Mouse (Mus musculus): Measurements from ENCODE around the gene Fanci. TPM values are rescaled to one million over a fixed set of nuclear protein-coding genes. Genes with fewer than 3 reads are reported as not detected.

Gene Fanci
- 16.1 and 16.6 TPM in 2 replicates for polyA plus RNA-seq (2016; fragmentation: Nextera tagmentation; extraction: Ambion mirVana)

GRCm38 (mm10) chr7:79391883-79392649, at the start of gene Fanci:
Fanci (plus strand) TSS chr7:79391929.
- H3K4me1 ChIP-seq (replicated peaks), result peaks cover 21% of the 10 kb centered on the region

GRCm38 (mm10) chr7:79345902-79346301, 45.8 kb upstream of the Fanci start:
- H3K9ac ChIP-seq (replicated peaks), result no peak overlapping the region
- H3K27me3 ChIP-seq, result no peaks in the 10 kb centered on the region
- no peak for ATAC-seq (ENCODE audit: insufficient number of reproducible peaks, insufficient read depth, low FRiP score, low TSS enrichment, low read depth)
- no peak overlapping the region for H3K27ac ChIP-seq
- no peaks in the 10 kb centered on the region for H3K4me1 ChIP-seq (replicated peaks)
- no peaks in the 10 kb centered on the region for H3K9me3 ChIP-seq
- peaks cover 41% of the 10 kb centered on the region for H3K36me3 ChIP-seq
- no peak overlapping the region for H3K4me2 ChIP-seq
- 44% methylated on average over 4 of the region's 4 CpGs for WGBS
- no peak overlapping the region for H3K4me3 ChIP-seq (replicated peaks)

More at GRCm38 (mm10) chr7:79391883-79392649, at the start of gene Fanci:
- Histone ChIP-seq H3K4me2 (peak within 1 kb of the TSS; percentile 87), H3K4me3 (replicated peaks) (peak within 1 kb of the TSS; percentile 61), H3K27me3 (no peaks in the 10 kb centered on the region), H3K9ac (replicated peaks) (peak within 1 kb of the TSS; percentile 64), H3K9me3 (no peaks in the 10 kb centered on the region), H3K36me3 (no peaks in the 10 kb centered on the region; the same call in 1 of the 2 replicates), H3K27ac (peak within 1 kb of the TSS; percentile 90)
- peak; percentile 91 for ATAC-seq (ENCODE audit: insufficient number of reproducible peaks, insufficient read depth, low FRiP score, low TSS enrichment, low read depth)
- WGBS, result under 1% methylated on average over 43 of the region's 44 CpGs

- 71% methylated on average over 8 of the region's 8 CpGs for WGBS
- Histone ChIP-seq H3K9ac (replicated peaks) (no peak overlapping the region), H3K36me3 (peaks cover 48% of the 10 kb centered on the region)
Measured at GRCm38 (mm10) chr7:79346555-79347075, 45.1 kb upstream of the Fanci start.

GRCm38 (mm10) chr7:79347108-79347813, 44.5 kb upstream of the Fanci start:
- WGBS, result 77% methylated on average over 13 of the region's 13 CpGs
- H3K27me3 ChIP-seq, result no peaks in the 10 kb centered on the region
- H3K4me3 ChIP-seq (replicated peaks), result no peak overlapping the region
- peaks cover 55% of the 10 kb centered on the region for H3K36me3 ChIP-seq
- H3K9ac ChIP-seq (replicated peaks), result no peak overlapping the region
- no peak for ATAC-seq (ENCODE audit: insufficient number of reproducible peaks, insufficient read depth, low FRiP score, low TSS enrichment, low read depth)
- no peaks in the 10 kb centered on the region for H3K9me3 ChIP-seq
- H3K27ac ChIP-seq, result no peak overlapping the region
- H3K4me1 ChIP-seq (replicated peaks), result no peaks in the 10 kb centered on the region
- no peak overlapping the region for H3K4me2 ChIP-seq

More at GRCm38 (mm10) chr7:79346555-79347075, 45.1 kb upstream of the Fanci start:
- H3K27ac ChIP-seq, result no peak overlapping the region
- H3K9me3 ChIP-seq, result no peaks in the 10 kb centered on the region
- H3K27me3 ChIP-seq, result no peaks in the 10 kb centered on the region
- H3K4me3 ChIP-seq (replicated peaks), result no peak overlapping the region
- H3K4me2 ChIP-seq, result no peak overlapping the region
- no peaks in the 10 kb centered on the region for H3K4me1 ChIP-seq (replicated peaks)
- ATAC-seq (ENCODE audit: insufficient number of reproducible peaks, insufficient read depth, low FRiP score, low TSS enrichment, low read depth), result no peak

GRCm38 (mm10) chr7:79348816-79349215, 42.9 kb upstream of the Fanci start:
- no peaks in the 10 kb centered on the region for H3K4me1 ChIP-seq (replicated peaks)
- ATAC-seq (ENCODE audit: insufficient number of reproducible peaks, insufficient read depth, low FRiP score, low TSS enrichment, low read depth), result no peak
- no peak overlapping the region for H3K4me3 ChIP-seq (replicated peaks)
- H3K27me3 ChIP-seq, result no peaks in the 10 kb centered on the region
- no peak overlapping the region for H3K4me2 ChIP-seq
- no peak overlapping the region for H3K9ac ChIP-seq (replicated peaks)
- H3K9me3 ChIP-seq, result no peaks in the 10 kb centered on the region
- H3K36me3 ChIP-seq, result peaks cover 56% of the 10 kb centered on the region
- H3K27ac ChIP-seq, result no peak overlapping the region
- 90% methylated on average over 8 of the region's 8 CpGs for WGBS

- peak; percentile 56 for ATAC-seq (ENCODE audit: insufficient number of reproducible peaks, insufficient read depth, low FRiP score, low TSS enrichment, low read depth)
- H3K27me3 ChIP-seq, result no peaks in the 10 kb centered on the region
- H3K36me3 ChIP-seq, result peaks cover 64% of the 10 kb centered on the region
- H3K9ac ChIP-seq (replicated peaks), result no peak overlapping the region
- no peak overlapping the region for H3K4me3 ChIP-seq (replicated peaks)
- no peaks in the 10 kb centered on the region for H3K9me3 ChIP-seq
- 38% methylated on average over 12 of the region's 12 CpGs for WGBS
- H3K27ac ChIP-seq, result no peak overlapping the region
- H3K4me2 ChIP-seq, result no peak overlapping the region
- H3K4me1 ChIP-seq (replicated peaks), result no peaks in the 10 kb centered on the region
Measured at GRCm38 (mm10) chr7:79349738-79350386, 41.9 kb upstream of the Fanci start.

GRCm38 (mm10) chr7:79358350-79359182, 33.2 kb upstream of the Fanci start:
- Histone ChIP-seq H3K9me3 (no peaks in the 10 kb centered on the region), H3K9ac (replicated peaks) (no peak overlapping the region), H3K36me3 (peaks cover 67% of the 10 kb centered on the region), H3K4me1 (replicated peaks) (no peaks in the 10 kb centered on the region; the same call in 1 of the 2 replicates), H3K27me3 (no peaks in the 10 kb centered on the region), H3K4me2 (no peak overlapping the region), H3K27ac (no peak overlapping the region), H3K4me3 (replicated peaks) (no peak overlapping the region)
- WGBS, result 73% methylated on average over 15 of the region's 15 CpGs
- ATAC-seq (ENCODE audit: insufficient number of reproducible peaks, insufficient read depth, low FRiP score, low TSS enrichment, low read depth), result no peak

- WGBS, result 90% methylated on average over 3 of the region's 3 CpGs
- peaks cover 62% of the 10 kb centered on the region for H3K36me3 ChIP-seq
- no peak overlapping the region for H3K9ac ChIP-seq (replicated peaks)
- H3K4me2 ChIP-seq, result no peak overlapping the region
- ATAC-seq (ENCODE audit: insufficient number of reproducible peaks, insufficient read depth, low FRiP score, low TSS enrichment, low read depth), result no peak
- no peaks in the 10 kb centered on the region; the same call in 1 of the 2 replicates for H3K4me1 ChIP-seq (replicated peaks)
- H3K27ac ChIP-seq, result no peak overlapping the region
- H3K27me3 ChIP-seq, result no peaks in the 10 kb centered on the region
- H3K4me3 ChIP-seq (replicated peaks), result no peak overlapping the region
- H3K9me3 ChIP-seq, result no peaks in the 10 kb centered on the region
Measured at GRCm38 (mm10) chr7:79359183-79359435, 32.6 kb upstream of the Fanci start.

- Histone ChIP-seq H3K27me3 (no peaks in the 10 kb centered on the region), H3K27ac (no peak overlapping the region), H3K4me1 (replicated peaks) (no peaks in the 10 kb centered on the region; the same call in 1 of the 2 replicates), H3K36me3 (peaks cover 54% of the 10 kb centered on the region), H3K9ac (replicated peaks) (no peak overlapping the region), H3K4me2 (no peak overlapping the region), H3K9me3 (no peaks in the 10 kb centered on the region), H3K4me3 (replicated peaks) (no peak overlapping the region)
- ATAC-seq (ENCODE audit: insufficient number of reproducible peaks, insufficient read depth, low FRiP score, low TSS enrichment, low read depth), result no peak
- WGBS, result 66% methylated on average over 11 of the region's 11 CpGs
Measured at GRCm38 (mm10) chr7:79360056-79360455, 31.7 kb upstream of the Fanci start.

GRCm38 (mm10) chr7:79362208-79362607, 29.5 kb upstream of the Fanci start:
- Histone ChIP-seq H3K27ac (no peak overlapping the region), H3K27me3 (no peaks in the 10 kb centered on the region)
- no peak for ATAC-seq (ENCODE audit: insufficient number of reproducible peaks, insufficient read depth, low FRiP score, low TSS enrichment, low read depth)

More at GRCm38 (mm10) chr7:79362208-79362607, 29.5 kb upstream of the Fanci start:
- H3K9ac ChIP-seq (replicated peaks), result no peak overlapping the region
- H3K4me2 ChIP-seq, result no peak overlapping the region
- H3K9me3 ChIP-seq, result no peaks in the 10 kb centered on the region
- WGBS, result 81% methylated on average over 8 of the region's 8 CpGs
- H3K4me3 ChIP-seq (replicated peaks), result no peak overlapping the region
- no peaks in the 10 kb centered on the region; the same call in 1 of the 2 replicates for H3K4me1 ChIP-seq (replicated peaks)
- peaks cover 37% of the 10 kb centered on the region for H3K36me3 ChIP-seq
